Mouse (Mus musculus) E14TG2a.4 (cell line): ENCODE results near the gene Srbd1.

Experiments
- CTCF ChIP-seq: conservative IDR thresholded peaks from 2 replicates; pipeline ENCODE4 v1.5.1; 2014; ENCODE audit warnings: low read length
- POU5F1 ChIP-seq: IDR thresholded peaks from 2 replicates; pipeline ENCODE4 v1.6.1; 2014; ENCODE audit warnings: low read length, borderline replicate concordance

- TF ChIP-seq CTCF (no peak), POU5F1 (no peak)
These were observed 155.8 kb downstream of the Srbd1 start for GRCm38 (mm10) chr17:85989058-85989769.
